Mouse (Mus musculus): Measurements from ENCODE around the gene Casq1. TPM values are rescaled to one million over a fixed set of nuclear protein-coding genes. Genes with fewer than 3 reads are reported as not detected.

Gene Casq1
- total RNA-seq, 2 experiments from 2014 or later, result not detected

GRCm38 (mm10) chr1:172206141-172206917 lies 13.3 kb downstream of the Casq1 start, which contains the start of gene Pea15a:
Gene Pea15a, minus strand, starts transcription at chr1:172206804.
- peak; percentile 65 for ATAC-seq (replicated peaks; ENCODE audit: poor library complexity, severe bottlenecking)

GRCm38 (mm10) chr1:172205741-172206087 lies 14.0 kb downstream of the Casq1 start:
- ATAC-seq (replicated peaks; ENCODE audit: poor library complexity, severe bottlenecking), result no peak

- no peak for ATAC-seq (replicated peaks; ENCODE audit: poor library complexity, severe bottlenecking)
Measured at GRCm38 (mm10) chr1:172204814-172205740, 14.6 kb downstream of the Casq1 start.

GRCm38 (mm10) chr1:172204033-172204813 lies 15.4 kb downstream of the Casq1 start:
- no peak for ATAC-seq (replicated peaks; ENCODE audit: poor library complexity, severe bottlenecking)

- no peak for ATAC-seq (replicated peaks; ENCODE audit: poor library complexity, severe bottlenecking)
Measured at GRCm38 (mm10) chr1:172203566-172203965, 16.1 kb downstream of the Casq1 start.

- ATAC-seq (replicated peaks; ENCODE audit: poor library complexity, severe bottlenecking), result no peak
Measured at GRCm38 (mm10) chr1:172202894-172203522, 16.7 kb downstream of the Casq1 start.

GRCm38 (mm10) chr1:172201967-172202880 lies 17.4 kb downstream of the Casq1 start:
- no peak for ATAC-seq (replicated peaks; ENCODE audit: poor library complexity, severe bottlenecking)

- ATAC-seq (replicated peaks; ENCODE audit: poor library complexity, severe bottlenecking), result no peak
Measured at GRCm38 (mm10) chr1:172200871-172201447, 18.7 kb downstream of the Casq1 start.

- no peak for ATAC-seq (replicated peaks; ENCODE audit: poor library complexity, severe bottlenecking)
Measured at GRCm38 (mm10) chr1:172200161-172200560, 19.5 kb downstream of the Casq1 start.

- ATAC-seq (replicated peaks; ENCODE audit: poor library complexity, severe bottlenecking), result no peak
Measured at GRCm38 (mm10) chr1:172198996-172199395, 20.7 kb downstream of the Casq1 start.

- ATAC-seq (replicated peaks; ENCODE audit: poor library complexity, severe bottlenecking), result no peak
Measured at GRCm38 (mm10) chr1:172198316-172198715, 21.4 kb downstream of the Casq1 start.

- ATAC-seq (replicated peaks; ENCODE audit: poor library complexity, severe bottlenecking), result no peak
Measured at GRCm38 (mm10) chr1:172197851-172198250, 21.8 kb downstream of the Casq1 start.

- no peak for ATAC-seq (replicated peaks; ENCODE audit: poor library complexity, severe bottlenecking)
Measured at GRCm38 (mm10) chr1:172197146-172197545, 22.5 kb downstream of the Casq1 start.

GRCm38 (mm10) chr1:172194435-172194834 lies 25.2 kb downstream of the Casq1 start:
- ATAC-seq (replicated peaks; ENCODE audit: poor library complexity, severe bottlenecking), result no peak

- ATAC-seq (replicated peaks; ENCODE audit: poor library complexity, severe bottlenecking), result no peak
Measured at GRCm38 (mm10) chr1:172192217-172192616, 27.5 kb downstream of the Casq1 start.

GRCm38 (mm10) chr1:172191578-172191977 lies 28.1 kb downstream of the Casq1 start:
- no peak for ATAC-seq (replicated peaks; ENCODE audit: poor library complexity, severe bottlenecking)

GRCm38 (mm10) chr1:172188891-172189290 lies 30.8 kb downstream of the Casq1 start:
- peak; percentile 80 for ATAC-seq (replicated peaks; ENCODE audit: poor library complexity, severe bottlenecking)

Measured in granulocyte monocyte progenitor cell, adult 5-6 weeks (primary cell).